Mouse (Mus musculus): ENCODE results near the gene Psen2. TPM values are rescaled to one million over a fixed set of nuclear protein-coding genes. Genes with fewer than 3 reads are reported as not detected.

Gene Psen2
- polyA plus RNA-seq, 1 experiment, result 58.1 TPM

DNA sequence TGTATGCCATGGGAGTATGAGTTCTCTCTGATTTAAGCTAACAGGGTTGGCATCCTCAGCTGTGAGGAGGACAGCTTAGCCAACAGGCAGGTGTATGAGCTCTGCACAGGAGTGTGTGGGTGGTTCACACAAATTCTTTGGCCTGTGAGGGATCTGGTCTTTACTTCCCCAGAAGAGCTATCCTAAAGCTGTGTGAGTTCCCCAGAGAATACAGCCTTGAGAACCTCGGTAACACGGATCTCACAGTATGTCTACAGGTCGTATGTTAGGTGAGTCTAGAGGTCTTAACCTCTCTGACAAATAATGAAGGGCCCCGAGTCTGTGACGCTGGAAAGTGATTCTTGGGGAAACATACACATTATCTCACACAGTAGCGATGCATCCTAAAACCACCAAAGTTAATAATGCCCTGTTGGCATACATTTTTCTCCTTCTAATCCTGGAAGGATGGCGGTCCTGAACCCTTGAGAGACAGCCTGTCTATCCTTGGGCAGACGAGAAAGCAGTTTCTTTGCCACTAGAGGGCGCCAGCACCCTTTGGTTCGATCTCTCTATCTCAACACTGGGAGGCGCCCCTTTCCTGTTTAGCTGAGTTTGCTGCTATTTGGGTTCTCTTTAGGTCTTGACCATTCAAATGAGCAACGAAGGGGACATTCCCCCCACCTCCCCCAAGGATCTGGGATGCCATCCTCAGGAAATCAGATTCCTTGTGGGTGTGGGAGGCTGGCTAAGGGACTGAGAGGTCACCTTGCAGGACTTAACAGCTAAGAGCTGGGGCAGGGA, 5.2 kb upstream of the Psen2 start:
- H3K4me3 ChIP-seq (replicated peaks; ENCODE audit: control insufficient read depth, low read depth, low read length), result no peak overlapping the region
- H3K4me1 ChIP-seq (ENCODE audit: control insufficient read depth, insufficient read depth, low read length), result peaks cover 3% of the 10 kb centered on the region
- H3K27ac ChIP-seq (ENCODE audit: control insufficient read depth, insufficient read depth, low read depth, low read length, poor library complexity), result no peak overlapping the region
- WGBS, result 18% methylated on average over 12 of the region's 12 CpGs
- TF ChIP-seq POLR2A (IDR thresholded peaks at IDR 0.05; ENCODE audit: borderline replicate concordance, control insufficient read depth, low read depth, low read length), result no peak
- TF ChIP-seq CTCF (IDR thresholded peaks at IDR 0.05; ENCODE audit: control insufficient read depth, insufficient read depth, low read length), result peak; percentile 97

DNA sequence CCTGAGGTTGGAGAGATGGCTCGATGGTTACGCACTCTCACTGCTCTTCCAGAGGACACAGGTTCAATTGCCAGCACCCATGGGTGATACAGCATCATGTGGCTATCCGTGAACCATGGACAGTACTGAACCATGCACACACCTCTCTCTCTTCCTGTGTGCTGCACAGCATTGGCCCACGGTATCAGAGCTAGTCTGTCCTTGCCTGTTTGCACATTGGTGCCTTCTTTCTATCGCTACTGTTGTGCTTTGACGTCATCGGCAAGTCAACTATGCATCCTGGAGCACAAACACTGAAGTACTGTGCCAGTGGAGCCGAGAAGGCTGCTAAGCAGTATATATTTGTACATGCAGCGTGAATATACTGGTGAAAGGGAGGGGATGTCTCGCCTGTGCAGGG, 3.9 kb upstream of the Psen2 start:
- Histone ChIP-seq H3K27ac (ENCODE audit: control insufficient read depth, insufficient read depth, low read depth, low read length, poor library complexity) (no peak overlapping the region), H3K4me1 (ENCODE audit: control insufficient read depth, insufficient read depth, low read length) (peaks cover 6% of the 10 kb centered on the region), H3K4me3 (replicated peaks; ENCODE audit: control insufficient read depth, low read depth, low read length) (no peak overlapping the region)
- no peak for TF ChIP-seq POLR2A (IDR thresholded peaks at IDR 0.05; ENCODE audit: borderline replicate concordance, control insufficient read depth, low read depth, low read length)
- no peak for TF ChIP-seq CTCF (IDR thresholded peaks at IDR 0.05; ENCODE audit: control insufficient read depth, insufficient read depth, low read length)
- WGBS, result 81% methylated on average over 10 of the region's 10 CpGs

DNA sequence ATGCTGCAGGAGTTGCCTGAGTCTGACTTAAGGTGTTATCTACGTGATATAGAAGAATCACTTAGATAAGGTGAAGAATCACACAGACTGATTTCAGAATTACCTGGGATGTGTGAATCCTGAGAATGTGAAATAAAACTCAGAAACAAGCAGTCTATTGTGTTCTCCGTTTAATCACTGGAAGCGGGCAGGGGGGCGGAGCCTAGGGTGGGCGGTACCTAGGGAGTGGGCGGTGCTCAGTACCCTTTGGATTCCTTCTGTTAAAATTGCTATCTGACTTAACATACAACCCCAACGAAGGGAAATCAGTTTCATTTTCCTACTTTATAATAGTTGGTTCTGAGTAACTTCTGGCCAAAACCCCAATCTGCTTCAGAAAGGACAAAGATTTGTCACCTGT, 2.2 kb upstream of the Psen2 start:
- Histone ChIP-seq H3K4me1 (ENCODE audit: control insufficient read depth, insufficient read depth, low read length) (peaks cover 10% of the 10 kb centered on the region), H3K4me3 (replicated peaks; ENCODE audit: control insufficient read depth, low read depth, low read length) (no peak overlapping the region), H3K27ac (ENCODE audit: control insufficient read depth, insufficient read depth, low read depth, low read length, poor library complexity) (no peak overlapping the region)
- no peak for TF ChIP-seq POLR2A (IDR thresholded peaks at IDR 0.05; ENCODE audit: borderline replicate concordance, control insufficient read depth, low read depth, low read length)
- WGBS, result 12% methylated on average over 7 of the region's 7 CpGs

DNA sequence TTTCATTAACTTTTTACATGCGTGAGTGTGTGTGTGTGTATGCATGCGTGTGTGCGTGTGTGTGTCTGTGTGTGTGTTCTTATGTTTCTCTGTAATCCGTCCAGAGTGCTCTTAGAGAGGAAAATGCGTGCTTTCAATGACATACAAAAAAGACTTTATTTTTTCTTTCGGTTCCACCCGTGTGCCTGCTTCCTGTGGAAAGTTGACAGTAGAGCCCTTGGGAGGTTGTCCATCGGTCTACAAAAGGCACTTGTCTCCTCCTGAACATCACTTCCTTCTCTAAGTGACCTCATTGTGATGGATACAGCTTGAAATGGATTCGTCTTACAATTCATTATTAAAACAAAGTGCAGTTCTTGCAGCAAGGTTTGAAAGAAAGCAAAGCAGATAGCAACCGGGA, 1.6 kb upstream of the Psen2 start:
- no peak for TF ChIP-seq CTCF (IDR thresholded peaks at IDR 0.05; ENCODE audit: control insufficient read depth, insufficient read depth, low read length)
- TF ChIP-seq POLR2A (IDR thresholded peaks at IDR 0.05; ENCODE audit: borderline replicate concordance, control insufficient read depth, low read depth, low read length), result no peak
- WGBS, result 25% methylated on average over 10 of the region's 10 CpGs
- peaks cover 11% of the 10 kb centered on the region for H3K4me1 ChIP-seq (ENCODE audit: control insufficient read depth, insufficient read depth, low read length)
- H3K27ac ChIP-seq (ENCODE audit: control insufficient read depth, insufficient read depth, low read depth, low read length, poor library complexity), result no peak overlapping the region
- H3K4me3 ChIP-seq (replicated peaks; ENCODE audit: control insufficient read depth, low read depth, low read length), result peak overlapping the region; percentile 47

DNA sequence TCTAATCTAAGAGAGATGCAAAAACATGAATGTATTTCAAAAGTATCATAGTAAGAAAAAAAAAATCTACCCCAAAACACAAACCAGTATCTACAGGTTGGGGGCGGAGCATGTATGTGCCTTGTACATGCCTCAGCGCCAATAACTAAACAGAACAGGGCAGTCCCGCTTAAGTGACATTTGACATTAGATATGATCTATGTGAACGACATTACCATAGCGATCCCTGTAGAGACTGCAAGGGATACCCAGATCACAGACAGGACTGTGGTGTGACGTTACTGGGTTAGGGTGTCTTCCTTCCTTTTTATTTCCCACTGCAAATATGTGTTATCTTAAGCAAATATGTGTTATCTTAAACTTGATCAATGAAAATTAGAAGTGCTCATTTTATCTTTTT, 1.2 kb upstream of the Psen2 start:
- H3K4me1 ChIP-seq (ENCODE audit: control insufficient read depth, insufficient read depth, low read length), result peaks cover 11% of the 10 kb centered on the region
- TF ChIP-seq CTCF (IDR thresholded peaks at IDR 0.05; ENCODE audit: control insufficient read depth, insufficient read depth, low read length) (no peak), POLR2A (IDR thresholded peaks at IDR 0.05; ENCODE audit: borderline replicate concordance, control insufficient read depth, low read depth, low read length) (no peak)
- 50% methylated on average over 6 of the region's 6 CpGs for WGBS
- no peak overlapping the region for H3K27ac ChIP-seq (ENCODE audit: control insufficient read depth, insufficient read depth, low read depth, low read length, poor library complexity)
- no peak overlapping the region for H3K4me3 ChIP-seq (replicated peaks; ENCODE audit: control insufficient read depth, low read depth, low read length)

DNA sequence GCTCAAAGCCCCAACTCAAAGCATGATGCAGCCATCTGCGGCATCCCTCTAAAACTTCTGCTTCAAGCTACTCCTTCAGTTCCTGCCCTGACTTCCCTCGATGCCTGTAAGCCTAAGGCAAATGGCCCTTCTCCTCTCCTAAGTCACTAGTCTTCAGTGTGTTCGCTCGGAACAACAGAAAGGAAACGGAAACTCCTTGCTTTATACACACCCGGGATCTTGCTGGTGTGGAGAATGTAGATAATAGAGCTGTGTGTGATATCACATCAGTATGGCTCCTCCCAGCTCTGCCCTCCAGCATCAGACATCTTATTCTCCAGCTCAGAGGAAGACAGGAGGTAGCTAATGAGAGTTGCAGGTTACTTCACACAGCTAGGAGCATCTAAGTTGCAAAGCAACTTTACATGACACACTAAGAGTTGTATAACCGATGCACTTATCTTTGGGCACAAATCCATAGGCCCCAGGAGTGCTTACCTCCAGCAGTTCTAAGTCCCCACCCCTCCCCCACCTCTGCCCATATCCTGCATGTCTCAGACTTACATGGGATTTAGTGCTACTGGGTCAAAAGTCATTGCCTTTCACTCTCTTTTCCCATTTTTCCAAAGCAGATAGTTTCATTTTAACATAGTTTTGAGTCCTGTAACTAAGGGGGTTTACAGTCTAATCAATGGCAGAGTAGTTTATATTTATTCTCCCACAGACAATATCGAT, 1.2 kb downstream of the Psen2 start:
- 48% methylated on average over 8 of the region's 8 CpGs for WGBS
- Histone ChIP-seq H3K4me3 (replicated peaks; ENCODE audit: control insufficient read depth, low read depth, low read length) (no peak overlapping the region), H3K27ac (ENCODE audit: control insufficient read depth, insufficient read depth, low read depth, low read length, poor library complexity) (0 out of 2 replicates have a peak overlapping the region, but pooled peaks have one; percentile 26), H3K4me1 (ENCODE audit: control insufficient read depth, insufficient read depth, low read length) (peaks cover 10% of the 10 kb centered on the region)
- TF ChIP-seq POLR2A (IDR thresholded peaks at IDR 0.05; ENCODE audit: borderline replicate concordance, control insufficient read depth, low read depth, low read length) (no peak), CTCF (IDR thresholded peaks at IDR 0.05; ENCODE audit: control insufficient read depth, insufficient read depth, low read length) (no peak)

DNA sequence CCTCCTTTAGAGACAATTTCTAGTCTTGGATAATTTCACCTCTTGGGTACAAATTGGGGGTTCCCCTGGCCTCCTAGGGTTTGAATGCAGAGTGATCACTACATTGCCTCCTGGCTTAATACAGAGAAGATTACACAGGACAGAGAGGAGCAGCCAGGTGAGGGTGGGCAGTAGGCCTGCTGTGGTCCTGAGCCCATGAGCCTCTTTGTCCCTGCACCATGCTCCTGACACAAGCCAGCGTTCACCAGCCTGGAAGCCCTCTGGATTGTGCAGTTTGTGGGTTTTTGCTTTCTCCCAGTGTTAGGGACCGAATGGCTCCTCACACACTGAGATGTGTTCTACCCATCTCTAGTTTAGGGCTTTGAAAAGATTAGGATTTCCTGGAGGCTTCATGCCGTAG, 1.8 kb downstream of the Psen2 start:
- peaks cover 10% of the 10 kb centered on the region for H3K4me1 ChIP-seq (ENCODE audit: control insufficient read depth, insufficient read depth, low read length)
- WGBS, result 78% methylated on average over 3 of the region's 3 CpGs
- no peak overlapping the region for H3K27ac ChIP-seq (ENCODE audit: control insufficient read depth, insufficient read depth, low read depth, low read length, poor library complexity)
- TF ChIP-seq CTCF (IDR thresholded peaks at IDR 0.05; ENCODE audit: control insufficient read depth, insufficient read depth, low read length), result no peak
- TF ChIP-seq POLR2A (IDR thresholded peaks at IDR 0.05; ENCODE audit: borderline replicate concordance, control insufficient read depth, low read depth, low read length), result no peak
- H3K4me3 ChIP-seq (replicated peaks; ENCODE audit: control insufficient read depth, low read depth, low read length), result no peak overlapping the region

DNA sequence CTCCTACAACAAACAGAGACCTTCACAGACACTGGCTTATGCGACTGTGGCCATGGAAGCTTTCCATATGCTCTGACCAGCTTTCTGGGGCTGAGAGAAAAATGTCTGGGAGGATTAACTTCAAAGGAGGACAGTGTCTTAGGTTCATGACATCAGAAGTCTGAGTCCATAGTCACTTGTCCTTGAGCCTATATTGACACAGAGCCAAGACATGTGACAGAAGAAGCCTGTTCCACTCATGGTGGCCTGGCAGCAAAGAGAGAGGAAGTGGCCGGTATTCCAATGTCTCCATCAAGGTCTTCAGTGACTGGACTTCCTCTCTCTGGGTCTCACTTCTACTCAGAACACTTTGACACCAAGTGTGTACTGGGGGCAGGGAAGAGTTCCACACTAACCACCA, 2.4 kb downstream of the Psen2 start:
- WGBS, result 60% methylated on average over 2 of the region's 2 CpGs

More for the DNA sequence above, 2.4 kb downstream of the Psen2 start:
- H3K4me3 ChIP-seq (replicated peaks; ENCODE audit: control insufficient read depth, low read depth, low read length), result no peak overlapping the region
- peaks cover 10% of the 10 kb centered on the region for H3K4me1 ChIP-seq (ENCODE audit: control insufficient read depth, insufficient read depth, low read length)
- no peak for TF ChIP-seq CTCF (IDR thresholded peaks at IDR 0.05; ENCODE audit: control insufficient read depth, insufficient read depth, low read length)
- no peak for TF ChIP-seq POLR2A (IDR thresholded peaks at IDR 0.05; ENCODE audit: borderline replicate concordance, control insufficient read depth, low read depth, low read length)
- no peak overlapping the region for H3K27ac ChIP-seq (ENCODE audit: control insufficient read depth, insufficient read depth, low read depth, low read length, poor library complexity)

All from bone marrow, adult 2 months (tissue).